Mouse (Mus musculus) kidney, postnatal 10 days (tissue): ENCODE results near the gene Clec18a.
"Not testable (repeated sequence)": the region's sequence is repeated elsewhere in the genome, so short reads cannot be mapped to it uniquely, and the experiment has no call there.

Experiments used
- DNase-seq: peaks from one replicate; pipeline ENCODE4 v3.0.0; 2021; ENCODE audit warnings: mixed read lengths

Gene Clec18a

GRCm38 (mm10) chr8:111055661-111056060 is 36.6 kb downstream of the Clec18a start:
- no peak for DNase-seq

- no peak for DNase-seq
These were observed 37.1 kb downstream of the Clec18a start for GRCm38 (mm10) chr8:111055031-111055634.

GRCm38 (mm10) chr8:111053827-111054518 is 38.3 kb downstream of the Clec18a start:
- no peak for DNase-seq

GRCm38 (mm10) chr8:111049106-111049505 is 43.1 kb downstream of the Clec18a start:
- no peak for DNase-seq

GRCm38 (mm10) chr8:111048694-111049093 is 43.5 kb downstream of the Clec18a start:
- DNase-seq = no peak

GRCm38 (mm10) chr8:111044003-111044734 is 48.1 kb downstream of the Clec18a start:
- DNase-seq = no peak

- no peak for DNase-seq
These were observed 49.7 kb downstream of the Clec18a start for GRCm38 (mm10) chr8:111042546-111042945.

- DNase-seq = no peak
These were observed 55.6 kb downstream of the Clec18a start for GRCm38 (mm10) chr8:111036591-111036990.

GRCm38 (mm10) chr8:111034276-111034675 is 58.0 kb downstream of the Clec18a start:
- DNase-seq = peak; percentile 55

- peak; percentile 98 for DNase-seq
These were observed 58.6 kb downstream of the Clec18a start for GRCm38 (mm10) chr8:111033482-111034215.

- no peak for DNase-seq
These were observed 59.3 kb downstream of the Clec18a start, which contains the start of gene Aars for GRCm38 (mm10) chr8:111032916-111033315. Aars (plus strand) TSS chr8:111033144.

GRCm38 (mm10) chr8:111031572-111031971 is 60.7 kb downstream of the Clec18a start, which contains the start of gene Ddx19b:
Ddx19b (minus strand) TSS chr8:111031751.
- DNase-seq = no peak

GRCm38 (mm10) chr8:111030045-111030444 is 62.2 kb downstream of the Clec18a start:
- no peak for DNase-seq

- DNase-seq = no peak
These were observed 62.6 kb downstream of the Clec18a start for GRCm38 (mm10) chr8:111029589-111029988.

- peak; percentile 93 for DNase-seq
These were observed 64.8 kb downstream of the Clec18a start for GRCm38 (mm10) chr8:111027391-111027937.

GRCm38 (mm10) chr8:111026609-111027008 is 65.6 kb downstream of the Clec18a start:
- not testable (repeated sequence) for DNase-seq

GRCm38 (mm10) chr8:111010230-111010991 is 81.8 kb downstream of the Clec18a start:
- DNase-seq = not testable (repeated sequence)
